Mouse (Mus musculus): ENCODE results near the gene Best1.

Gene Best1

DNA sequence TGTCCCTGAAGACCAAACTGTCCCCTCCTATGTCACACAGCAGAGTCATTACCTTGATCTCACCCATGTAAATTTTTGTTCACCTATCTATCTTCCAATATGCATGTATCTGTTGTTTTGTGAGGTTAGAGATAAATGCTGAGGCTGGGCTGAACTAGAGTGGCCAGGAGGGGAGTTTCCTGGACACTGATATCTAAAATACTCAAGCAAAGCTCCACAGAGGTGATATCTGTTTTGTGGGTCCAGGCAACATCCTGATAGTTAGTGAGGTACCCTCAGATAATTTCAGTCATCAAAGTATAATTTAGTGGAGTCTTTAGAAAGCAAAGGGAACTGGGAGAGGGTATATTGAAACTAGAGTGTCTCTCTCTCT, 11.6 kb downstream of the Best1 start:
- DNase-seq (ENCODE audit: low read depth) = no peak

- peak; percentile 76 for DNase-seq (ENCODE audit: low read depth)
These were observed 12.1 kb downstream of the Best1 start for GRCm38 (mm10) chr19:9989171-9989883.

DNA sequence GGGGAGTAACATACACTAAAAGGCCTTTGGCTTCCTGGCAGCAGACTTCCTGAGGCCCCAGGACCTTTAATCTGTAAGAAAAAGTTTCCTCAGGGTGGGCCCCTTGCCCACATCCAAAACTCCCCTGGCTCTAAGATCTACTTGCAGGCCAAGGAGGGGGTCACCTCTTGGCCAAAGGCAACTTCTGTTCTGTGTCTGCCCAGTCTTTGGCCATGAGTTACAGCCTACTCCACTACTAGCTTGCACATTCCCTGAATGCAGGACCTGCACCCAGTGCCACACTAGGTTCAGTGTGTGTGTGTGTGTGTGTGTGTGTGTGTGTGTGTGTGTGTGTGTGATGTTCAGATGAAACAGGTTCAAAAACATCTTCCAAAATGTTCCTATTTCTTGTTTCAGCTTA, 13.8 kb downstream of the Best1 start:
- no peak for DNase-seq (ENCODE audit: low read depth)

GRCm38 (mm10) chr19:9987192-9987591, 14.2 kb downstream of the Best1 start:
- DNase-seq (ENCODE audit: low read depth) = no peak

- peak; percentile 47 for DNase-seq (ENCODE audit: low read depth)
These were observed 15.5 kb downstream of the Best1 start for GRCm38 (mm10) chr19:9985900-9986421.

- DNase-seq (ENCODE audit: low read depth) = no peak
These were observed 16.1 kb downstream of the Best1 start for GRCm38 (mm10) chr19:9985190-9985899.

- DNase-seq (ENCODE audit: low read depth) = no peak
These were observed 17.1 kb downstream of the Best1 start for GRCm38 (mm10) chr19:9984111-9985055.

- DNase-seq (ENCODE audit: low read depth) = peak; percentile 86
These were observed 18.4 kb downstream of the Best1 start for GRCm38 (mm10) chr19:9982852-9983542.

- peak; percentile 100 for DNase-seq (ENCODE audit: low read depth)
These were observed 19.1 kb downstream of the Best1 start for GRCm38 (mm10) chr19:9982151-9982851.

DNA sequence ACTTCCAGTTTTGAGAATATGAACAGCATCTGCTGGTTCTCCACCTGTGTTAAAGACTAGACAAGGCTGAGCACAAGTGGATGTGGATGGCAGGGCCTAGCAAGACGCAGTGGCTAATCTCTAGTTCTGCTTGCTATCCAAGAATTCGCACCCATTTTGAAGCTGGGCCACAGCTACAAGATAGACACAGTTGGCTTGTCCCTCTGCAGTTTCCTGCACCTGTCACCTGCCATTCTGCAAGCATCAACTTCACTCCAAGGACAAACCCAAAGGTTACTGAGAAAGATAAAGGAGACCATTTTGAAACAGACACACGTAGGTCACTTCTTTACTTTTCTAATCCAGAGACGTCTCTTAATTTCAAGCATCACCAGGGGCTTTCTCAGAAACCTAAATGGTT, 19.8 kb downstream of the Best1 start:
- no peak for DNase-seq (ENCODE audit: low read depth)

DNA sequence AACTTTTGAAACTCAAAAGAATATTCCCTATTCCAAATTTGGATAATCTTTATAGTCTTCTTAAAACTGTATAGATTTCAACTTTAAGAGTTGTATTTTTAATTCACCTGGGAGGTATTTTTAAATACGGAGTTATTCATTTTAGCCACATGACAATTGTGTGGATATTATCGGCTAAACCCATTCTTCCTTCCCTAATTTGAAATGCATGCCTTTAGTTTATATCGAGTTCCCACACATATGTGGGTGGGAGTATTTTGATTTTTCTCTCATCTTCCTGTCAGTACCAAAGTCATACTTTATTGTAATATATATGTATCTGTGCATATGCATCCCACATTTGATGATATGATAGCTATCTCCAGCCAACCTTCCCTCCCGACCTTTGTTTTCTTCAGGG, 21.2 kb downstream of the Best1 start, which contains the start of gene Fth1:
Gene Fth1, plus strand, starts transcription at position 341 of the 400 bp plus-strand sequence.
- no peak for DNase-seq (ENCODE audit: low read depth)

GRCm38 (mm10) chr19:9979156-9979555, 22.3 kb downstream of the Best1 start:
- no peak for DNase-seq (ENCODE audit: low read depth)

- peak; percentile 98 for DNase-seq (ENCODE audit: low read depth)
These were observed 22.9 kb downstream of the Best1 start for GRCm38 (mm10) chr19:9978431-9978951.

- DNase-seq (ENCODE audit: low read depth) = no peak
These were observed 24.3 kb downstream of the Best1 start for GRCm38 (mm10) chr19:9977085-9977484.

DNA sequence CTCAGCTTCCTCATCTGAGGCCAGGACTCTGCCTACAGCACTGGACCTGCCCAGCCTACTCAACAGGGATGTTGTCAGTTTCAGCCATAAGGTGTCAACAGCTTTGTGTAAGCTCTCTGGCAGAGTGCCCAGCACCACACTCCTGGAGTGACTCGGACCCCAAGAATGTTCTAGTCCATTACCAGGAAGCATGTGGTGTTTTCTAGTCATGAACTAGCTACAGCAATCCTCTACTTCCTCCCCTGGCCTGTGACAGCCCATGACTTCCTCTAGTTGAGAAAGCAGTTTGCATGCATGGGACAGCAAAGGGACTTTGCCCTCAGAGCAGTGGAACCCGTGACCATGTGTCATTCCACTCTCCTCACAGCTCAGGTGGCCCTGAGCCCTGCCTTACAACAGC, 26.6 kb downstream of the Best1 start:
- peak; percentile 75 for DNase-seq (ENCODE audit: low read depth)

GRCm38 (mm10) chr19:9968081-9968787, 33.2 kb downstream of the Best1 start:
- no peak for DNase-seq (ENCODE audit: low read depth)

DNA sequence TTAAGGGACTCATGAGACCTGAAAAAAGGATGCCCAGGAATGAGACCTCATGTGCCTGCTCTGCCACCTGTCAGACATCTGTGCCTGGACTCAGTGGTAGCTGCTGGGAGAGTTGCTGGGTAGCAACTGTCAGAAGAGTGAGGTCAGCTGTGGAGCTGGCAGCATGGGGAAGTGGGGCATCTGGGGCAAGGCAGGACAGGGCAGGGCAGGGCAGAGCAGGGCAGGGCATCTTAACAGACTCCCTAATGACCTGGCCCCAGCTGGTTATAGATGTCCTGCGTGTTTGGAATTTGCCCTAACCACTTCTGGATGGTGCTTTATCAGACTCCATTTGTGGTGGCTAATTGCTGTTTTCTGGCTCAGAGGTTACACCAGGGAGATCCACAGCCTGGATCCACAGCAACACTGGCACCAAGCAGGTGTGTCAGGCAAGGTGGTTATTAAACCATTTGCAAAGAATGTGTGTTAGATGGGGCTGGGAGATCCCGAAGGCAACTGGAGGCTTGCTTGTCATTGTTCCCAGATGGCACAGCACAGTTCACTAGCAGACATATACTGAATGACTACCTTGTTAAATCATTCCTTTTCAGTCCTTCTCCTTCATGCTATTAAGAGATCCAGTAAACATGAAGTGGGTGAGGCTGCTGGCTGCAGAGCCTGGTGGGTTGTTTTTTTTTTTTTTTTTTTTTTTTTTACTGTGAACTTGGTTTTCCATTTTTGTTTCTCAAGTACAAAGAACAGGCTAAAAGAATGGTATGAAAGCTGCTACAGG, 35.2 kb downstream of the Best1 start:
- DNase-seq (ENCODE audit: low read depth) = no peak

GRCm38 (mm10) chr19:9964205-9964916, 37.1 kb downstream of the Best1 start:
- no peak for DNase-seq (ENCODE audit: low read depth)

GRCm38 (mm10) chr19:9960769-9961168, 40.7 kb downstream of the Best1 start:
- DNase-seq (ENCODE audit: low read depth) = no peak
